Mouse (Mus musculus) olfactory bulb, adult 2 months (tissue): ENCODE results near the gene Cmah.

Source experiments
- CTCF ChIP-seq: fragments of 200-500 bp; IDR thresholded peaks from 2 replicates; pipeline ENCODE4 v1.5.1; 2012; ENCODE audit warnings: low read depth, mild to moderate bottlenecking, low read length, moderate library complexity; ENCODE audit not compliant: insufficient read depth
- POLR2A ChIP-seq: fragments of 200-500 bp; IDR thresholded peaks from 2 replicates; pipeline ENCODE4 v1.6.1; 2012; ENCODE audit warnings: mild to moderate bottlenecking, low read depth, low read length, moderate library complexity; ENCODE audit not compliant: insufficient read depth

- TF ChIP-seq POLR2A (no peak), CTCF (no peak)
These were observed 197.3 kb downstream of the Cmah start for GRCm38 (mm10) chr13:24524468-24524867.
